Mouse (Mus musculus): ENCODE data around the gene Rap1gap. TPM values are rescaled to one million over a fixed set of nuclear protein-coding genes. Genes with fewer than 3 reads are reported as not detected.
A peak's percentile ranks its signal among the peaks of the same experiment; 100 is the strongest.

Gene Rap1gap
- polyA plus RNA-seq, 1 experiment from 2014 or later, result 80.7 TPM

DNA sequence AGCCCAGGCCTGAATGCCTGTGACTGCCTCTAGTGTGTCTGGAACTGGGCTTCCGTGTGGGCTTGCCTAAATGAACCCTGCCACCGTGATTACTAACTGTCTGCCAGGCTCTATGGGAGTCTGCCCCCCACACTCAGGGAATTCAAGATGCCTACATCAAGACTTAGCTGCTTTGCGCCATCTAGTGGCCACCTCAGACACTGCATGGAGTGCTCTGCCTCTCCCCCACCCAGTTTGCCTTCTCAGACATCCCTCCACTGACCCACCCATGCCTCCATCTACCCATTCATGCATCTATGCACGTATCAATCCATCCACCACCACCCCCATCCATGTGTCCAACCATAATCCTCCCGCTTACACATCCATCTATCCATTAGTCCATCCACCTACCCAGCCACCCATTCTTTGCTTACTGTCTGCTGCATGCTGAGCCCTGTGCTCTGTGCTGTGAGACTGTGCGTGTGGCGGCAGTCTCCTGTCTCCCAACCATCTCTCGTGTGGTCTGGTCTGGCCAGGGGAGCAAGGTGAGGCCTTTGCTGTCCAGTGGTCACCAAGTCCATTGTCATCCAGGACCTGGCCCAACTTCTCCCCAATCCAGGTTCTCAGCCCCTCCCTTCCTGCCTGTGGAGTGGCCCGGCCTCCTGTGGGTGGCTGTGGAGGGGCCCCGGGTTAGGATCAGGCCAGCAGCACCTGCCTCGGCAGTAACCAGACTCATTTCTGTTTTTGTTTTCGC, 58.3 kb downstream of the Rap1gap start:
- no peak overlapping the region for H3K9ac ChIP-seq

DNA sequence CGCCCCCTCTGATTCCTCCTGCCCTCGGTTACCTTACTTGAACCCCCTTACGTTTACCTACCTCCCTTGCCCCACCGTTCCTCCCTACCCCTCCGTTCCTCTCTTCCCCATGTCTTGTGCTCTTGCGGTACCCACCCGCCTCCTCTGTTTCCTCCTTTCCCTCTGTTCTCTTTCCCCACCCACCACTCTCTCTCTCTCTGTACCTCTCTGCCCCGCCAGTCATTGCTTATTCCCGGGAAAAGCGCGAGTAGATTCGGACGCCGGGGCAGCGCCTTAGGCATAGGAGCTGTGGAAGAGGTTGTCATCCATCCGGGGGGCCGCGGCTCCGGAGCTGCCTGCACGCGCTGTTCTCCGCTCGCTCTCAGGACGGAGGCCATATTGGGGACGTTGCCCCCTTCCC, 59.0 kb downstream of the Rap1gap start:
- Histone ChIP-seq H3K4me2 (replicated peaks) (peak overlapping the region; percentile 16; the same call in 1 of the 2 replicates), H3K27ac (no peak overlapping the region), H3K4me1 (replicated peaks; ENCODE audit: control insufficient read depth, insufficient read depth, low read length) (peaks cover 27% of the 10 kb centered on the region), H3K9ac (peak overlapping the region; percentile 26; the same call in 1 of the 2 replicates), H3K9me3 (ENCODE audit: control insufficient read depth, low read length) (no peaks in the 10 kb centered on the region), H3K4me3 (replicated peaks; ENCODE audit: low read length) (no peak overlapping the region), H3K36me3 (replicated peaks; ENCODE audit: control insufficient read depth, insufficient read depth) (0 out of 2 replicates have a peak, but pooled peaks cover 9% of the 10 kb centered on the region), H3K27me3 (ENCODE audit: control insufficient read depth, insufficient read depth, low read length) (no peaks in the 10 kb centered on the region)
- no peak for ATAC-seq (ENCODE audit: low FRiP score)
- DNase-seq (ENCODE audit: low spot score), result no peak
- WGBS, result 50% methylated on average over 25 of the region's 25 CpGs

More for the DNA sequence above, 58.3 kb downstream of the Rap1gap start:
- Histone ChIP-seq H3K27ac (no peak overlapping the region), H3K4me3 (replicated peaks; ENCODE audit: low read length) (no peak overlapping the region), H3K4me2 (replicated peaks) (0 out of 2 replicates have a peak overlapping the region, but pooled peaks have one; percentile 16), H3K4me1 (replicated peaks; ENCODE audit: control insufficient read depth, insufficient read depth, low read length) (peaks cover 20% of the 10 kb centered on the region), H3K36me3 (replicated peaks; ENCODE audit: control insufficient read depth, insufficient read depth) (0 out of 2 replicates have a peak, but pooled peaks cover 9% of the 10 kb centered on the region), H3K9me3 (ENCODE audit: control insufficient read depth, low read length) (no peaks in the 10 kb centered on the region), H3K27me3 (ENCODE audit: control insufficient read depth, insufficient read depth, low read length) (no peaks in the 10 kb centered on the region)
- DNase-seq (ENCODE audit: low spot score), result peak; percentile 86
- ATAC-seq (ENCODE audit: low FRiP score), result peak; percentile 15; the same call in 1 of the 2 replicates
- 33% methylated on average over 12 of the region's 12 CpGs for WGBS

- Histone ChIP-seq H3K4me2 (replicated peaks) (no peak overlapping the region), H3K27ac (no peak overlapping the region), H3K9ac (no peak overlapping the region), H3K9me3 (ENCODE audit: control insufficient read depth, low read length) (no peaks in the 10 kb centered on the region), H3K27me3 (ENCODE audit: control insufficient read depth, insufficient read depth, low read length) (no peaks in the 10 kb centered on the region), H3K36me3 (replicated peaks; ENCODE audit: control insufficient read depth, insufficient read depth) (0 out of 2 replicates have a peak, but pooled peaks cover 9% of the 10 kb centered on the region), H3K4me3 (replicated peaks; ENCODE audit: low read length) (no peak overlapping the region), H3K4me1 (replicated peaks; ENCODE audit: control insufficient read depth, insufficient read depth, low read length) (peaks cover 27% of the 10 kb centered on the region)
- no peak for DNase-seq (ENCODE audit: low spot score)
- ATAC-seq (ENCODE audit: low FRiP score), result no peak
- WGBS, result 42% methylated on average over 11 of the region's 11 CpGs
Measured at GRCm38 (mm10) chr4:137724212-137724611, 59.7 kb downstream of the Rap1gap start.

- Histone ChIP-seq H3K27me3 (ENCODE audit: control insufficient read depth, insufficient read depth, low read length) (no peaks in the 10 kb centered on the region), H3K4me3 (replicated peaks; ENCODE audit: low read length) (no peak overlapping the region), H3K27ac (no peak overlapping the region), H3K4me2 (replicated peaks) (no peak overlapping the region), H3K9me3 (ENCODE audit: control insufficient read depth, low read length) (no peaks in the 10 kb centered on the region), H3K4me1 (replicated peaks; ENCODE audit: control insufficient read depth, insufficient read depth, low read length) (peaks cover 25% of the 10 kb centered on the region), H3K36me3 (replicated peaks; ENCODE audit: control insufficient read depth, insufficient read depth) (0 out of 2 replicates have a peak, but pooled peaks cover 9% of the 10 kb centered on the region), H3K9ac (no peak overlapping the region)
- 37% methylated on average over 8 of the region's 8 CpGs for WGBS
- DNase-seq (ENCODE audit: low spot score) (no peak), ATAC-seq (ENCODE audit: low FRiP score) (no peak)
Measured at GRCm38 (mm10) chr4:137724766-137725165, 60.2 kb downstream of the Rap1gap start.

- H3K4me3 ChIP-seq (replicated peaks; ENCODE audit: low read length), result no peak overlapping the region
- no peaks in the 10 kb centered on the region for H3K27me3 ChIP-seq (ENCODE audit: control insufficient read depth, insufficient read depth, low read length)
- H3K36me3 ChIP-seq (replicated peaks; ENCODE audit: control insufficient read depth, insufficient read depth), result 0 out of 2 replicates have a peak, but pooled peaks cover 9% of the 10 kb centered on the region
- no peak overlapping the region for H3K27ac ChIP-seq
- H3K4me2 ChIP-seq (replicated peaks), result no peak overlapping the region
- ATAC-seq (ENCODE audit: low FRiP score) (no peak), DNase-seq (ENCODE audit: low spot score) (no peak)
- peaks cover 25% of the 10 kb centered on the region for H3K4me1 ChIP-seq (replicated peaks; ENCODE audit: control insufficient read depth, insufficient read depth, low read length)
- H3K9me3 ChIP-seq (ENCODE audit: control insufficient read depth, low read length), result no peaks in the 10 kb centered on the region
- no peak overlapping the region for H3K9ac ChIP-seq
- 79% methylated on average over 13 of the region's 13 CpGs for WGBS
Measured at GRCm38 (mm10) chr4:137725541-137726145, 61.1 kb downstream of the Rap1gap start.

DNA sequence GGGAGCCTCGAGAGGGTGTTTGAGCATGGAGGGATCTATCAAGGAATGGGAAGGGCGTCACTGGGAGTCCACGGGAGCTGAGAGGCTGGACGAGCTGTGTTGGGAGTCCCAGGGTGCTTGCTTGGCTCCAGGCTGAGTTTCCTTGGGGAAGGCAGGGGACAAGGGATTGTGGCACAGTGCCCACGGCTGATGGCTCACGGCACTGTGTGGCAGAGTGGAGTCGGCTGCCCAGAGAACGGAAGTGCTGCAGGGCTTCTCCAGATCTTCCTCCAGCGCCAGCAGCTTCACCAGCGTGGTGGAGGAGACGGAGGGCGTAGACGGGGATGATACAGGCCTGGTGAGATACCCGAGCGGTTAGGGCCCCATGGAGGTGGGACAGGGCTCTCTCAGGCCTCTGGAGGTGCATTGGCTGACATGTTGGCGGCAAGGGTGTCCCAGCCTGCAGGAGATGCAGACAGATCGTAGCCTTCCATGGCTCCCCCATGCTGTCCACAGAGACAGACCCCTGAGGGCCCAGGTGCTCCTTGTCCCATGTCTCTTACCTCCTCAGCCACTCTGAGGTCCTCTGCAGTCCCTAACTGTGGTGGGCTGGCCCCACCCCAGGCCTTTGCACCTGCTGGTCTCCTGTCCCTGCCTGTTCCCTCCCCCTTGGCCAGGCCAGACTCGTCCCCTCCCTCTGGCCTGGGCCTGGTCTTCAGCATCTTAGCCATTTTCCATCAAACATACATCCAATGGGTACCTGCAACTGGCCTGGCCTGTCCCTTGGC, 62.4 kb downstream of the Rap1gap start:
- WGBS, result 69% methylated on average over 18 of the region's 18 CpGs
- no peaks in the 10 kb centered on the region for H3K9me3 ChIP-seq (ENCODE audit: control insufficient read depth, low read length)
- DNase-seq (ENCODE audit: low spot score) (no peak), ATAC-seq (ENCODE audit: low FRiP score) (no peak)
- H3K36me3 ChIP-seq (replicated peaks; ENCODE audit: control insufficient read depth, insufficient read depth), result 0 out of 2 replicates have a peak, but pooled peaks cover 5% of the 10 kb centered on the region
- H3K4me1 ChIP-seq (replicated peaks; ENCODE audit: control insufficient read depth, insufficient read depth, low read length), result peaks cover 25% of the 10 kb centered on the region
- H3K4me2 ChIP-seq (replicated peaks), result peak overlapping the region; percentile 52; the same call in 1 of the 2 replicates
- no peaks in the 10 kb centered on the region for H3K27me3 ChIP-seq (ENCODE audit: control insufficient read depth, insufficient read depth, low read length)
- no peak overlapping the region for H3K27ac ChIP-seq
- H3K4me3 ChIP-seq (replicated peaks; ENCODE audit: low read length), result no peak overlapping the region
- 0 out of 2 replicates have a peak overlapping the region, but pooled peaks have one; percentile 12 for H3K9ac ChIP-seq

DNA sequence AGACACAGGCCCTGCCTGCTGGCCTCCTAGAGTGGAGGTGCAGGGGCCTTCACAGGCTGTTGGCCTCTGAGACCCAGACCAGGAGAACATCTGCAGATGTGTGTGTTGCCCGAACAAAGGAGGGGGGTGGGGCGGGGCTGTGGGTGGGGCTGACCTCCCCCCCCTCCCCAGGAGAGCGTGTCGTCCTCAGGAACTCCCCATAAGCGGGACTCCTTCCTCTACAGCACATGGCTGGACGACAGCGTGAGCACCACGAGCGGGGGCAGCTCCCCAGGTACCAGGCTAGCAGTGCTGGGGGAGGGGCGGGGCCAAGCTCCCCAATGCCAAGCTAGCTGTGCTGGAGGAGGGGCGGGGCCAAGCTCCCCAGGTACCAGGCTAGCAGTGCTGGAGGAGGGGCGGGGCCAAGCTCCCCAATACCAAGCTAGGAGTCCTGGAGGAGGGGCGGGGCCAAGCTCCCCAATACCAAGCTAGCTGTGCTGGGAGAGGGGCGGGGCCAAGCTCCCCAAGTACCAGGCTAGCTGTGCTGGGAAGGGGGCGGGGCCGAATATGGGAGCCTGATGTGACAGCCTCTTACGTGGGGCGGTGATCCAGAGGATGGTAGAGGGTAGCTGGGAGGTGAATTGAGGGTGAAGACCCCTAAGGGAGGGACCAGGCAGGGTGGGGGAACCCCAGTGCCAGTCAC, 63.1 kb downstream of the Rap1gap start:
- Histone ChIP-seq H3K27me3 (ENCODE audit: control insufficient read depth, insufficient read depth, low read length) (no peaks in the 10 kb centered on the region), H3K4me3 (replicated peaks; ENCODE audit: low read length) (no peak overlapping the region), H3K4me2 (replicated peaks) (peak overlapping the region; percentile 52; the same call in 1 of the 2 replicates), H3K9ac (0 out of 2 replicates have a peak overlapping the region, but pooled peaks have one; percentile 19), H3K9me3 (ENCODE audit: control insufficient read depth, low read length) (no peaks in the 10 kb centered on the region), H3K36me3 (replicated peaks; ENCODE audit: control insufficient read depth, insufficient read depth) (no peaks in the 10 kb centered on the region), H3K27ac (no peak overlapping the region), H3K4me1 (replicated peaks; ENCODE audit: control insufficient read depth, insufficient read depth, low read length) (peaks cover 25% of the 10 kb centered on the region)
- ATAC-seq (ENCODE audit: low FRiP score) (peak; percentile 28; the same call in 1 of the 2 replicates), DNase-seq (ENCODE audit: low spot score) (peak; percentile 57)
- WGBS, result 3% methylated on average over 15 of the region's 18 CpGs

- H3K27ac ChIP-seq, result no peak overlapping the region
- WGBS, result 8% methylated on average over 16 of the region's 17 CpGs
Measured at GRCm38 (mm10) chr4:137728399-137729154, 64.1 kb downstream of the Rap1gap start.

More at GRCm38 (mm10) chr4:137728399-137729154, 64.1 kb downstream of the Rap1gap start:
- H3K4me3 ChIP-seq (replicated peaks; ENCODE audit: low read length), result peak overlapping the region; percentile 22
- H3K9ac ChIP-seq, result peak overlapping the region; percentile 32
- ATAC-seq (ENCODE audit: low FRiP score), result peak; percentile 19; the same call in 1 of the 2 replicates
- no peaks in the 10 kb centered on the region for H3K36me3 ChIP-seq (replicated peaks; ENCODE audit: control insufficient read depth, insufficient read depth)
- DNase-seq (ENCODE audit: low spot score), result no peak
- H3K27me3 ChIP-seq (ENCODE audit: control insufficient read depth, insufficient read depth, low read length), result no peaks in the 10 kb centered on the region
- H3K9me3 ChIP-seq (ENCODE audit: control insufficient read depth, low read length), result no peaks in the 10 kb centered on the region
- H3K4me1 ChIP-seq (replicated peaks; ENCODE audit: control insufficient read depth, insufficient read depth, low read length), result peaks cover 25% of the 10 kb centered on the region
- H3K4me2 ChIP-seq (replicated peaks), result peak overlapping the region; percentile 52

All from hindbrain, embryonic 14.5 days (tissue).